In the genomic region with DNA sequence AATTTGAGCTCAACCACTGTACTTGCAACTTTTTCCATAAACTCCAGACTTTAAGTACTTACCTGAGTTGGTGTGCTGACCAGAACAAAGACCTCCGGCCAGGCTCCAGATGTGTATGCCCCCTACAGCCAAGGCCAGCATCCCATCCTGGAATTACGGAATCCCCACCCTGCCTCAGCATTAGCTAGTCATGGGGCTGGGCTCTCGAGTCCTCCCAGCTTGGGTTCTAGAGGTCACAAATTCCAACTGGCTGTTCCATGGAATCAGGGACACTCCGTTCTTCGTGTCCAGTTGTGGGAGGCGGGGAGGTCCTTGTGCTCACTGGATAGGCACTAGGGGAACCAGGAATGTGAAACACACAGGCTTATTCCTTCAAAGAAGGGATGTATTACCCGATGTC, we compare ENCODE assay signal across 17 mouse cellular contexts. TPM values are rescaled to one million over a fixed set of nuclear protein-coding genes. Genes with fewer than 3 reads are reported as not detected.
A peak's percentile ranks its signal among the peaks of the same experiment; 100 is the strongest.
DNase-seq lines count a peak whose midpoint lies in the region; TF ChIP-seq lines count a peak whose summit lies in the region.
"Had no signal": no experiment of that assay in that cellular context is flagged by ENCODE, and none has a peak within 500 bp of the region (broad histone marks: within the 10 kb centered on the region; RNA-seq: fewer than 3 reads in every experiment).

Gene Cyp19a1, minus strand, starts transcription at position 101 of the 400 bp plus-strand sequence.

- TF ChIP-seq POLR2A in testis, adult 2 months (IDR thresholded peaks at IDR 0.05; ENCODE audit: control insufficient read depth, low read depth, low read length), result no peak; the same call in 1 of the 2 replicates

- no peak for TF ChIP-seq CTCF in testis, adult 2 months (IDR thresholded peaks at IDR 0.05; ENCODE audit: control insufficient read depth, insufficient read depth, insufficient replicate concordance, low read depth, low read length)

- peak within 1 kb of the TSS; percentile 62 for H3K4me3 ChIP-seq in testis, adult 2 months (ENCODE audit: control insufficient read depth, low read depth, low read length)

- peaks cover 1% of the 10 kb centered on the region; the same call in 1 of the 2 replicates for H3K36me3 ChIP-seq in testis, adult 2 months (ENCODE audit: control insufficient read depth, insufficient read depth, low read length)
- H3K36me3 ChIP-seq: G1E had no signal

- H3K4me1 ChIP-seq in testis, adult 2 months (ENCODE audit: control insufficient read depth, insufficient read depth, low read length), result no peaks in the 10 kb centered on the region; the same call in 1 of the 2 replicates

- no peaks in the 10 kb centered on the region for H3K27me3 ChIP-seq in testis, adult 2 months (ENCODE audit: control insufficient read depth, insufficient read depth, low read length)

- DNase-seq in testis, postnatal 14 days (ENCODE audit: low spot score), result no peak
- DNase-seq: adrenal gland, adult 2 months; adrenal gland, adult 8-10 months; adrenal gland, postnatal 10 days; adrenal gland, postnatal 14 days; adrenal gland, postnatal 25 days; adrenal gland, postnatal 36 days; B cell, adult 2 months; cerebellum, adult 11 months; cerebellum, adult 11-12 months; cerebellum, adult 18-20 months; cerebellum, adult 2 months had no signal

- peak within 1 kb of the TSS; percentile 32; the same call in 1 of the 2 replicates for H3K27ac ChIP-seq in testis, adult 2 months (ENCODE audit: control insufficient read depth, insufficient read depth, low read depth, low read length)

RNA-seq across cellular contexts. Expression of gene Cyp19a1, which starts in this region (rescaled TPM):
- polyA plus RNA-seq in testis, adult 2 months (2012; rRNA removed), result 1.7 and 3.2 TPM in 2 replicates
- polyA plus RNA-seq: activated CD4-positive, CD25-positive, alpha-beta regulatory T cell, adult 4 months; adrenal gland, adult 2 months; C2C12; cerebellum, adult 2 months; G1E; Patski had no signal
